Mouse (Mus musculus): ENCODE data around the gene Erbb2. TPM values are rescaled to one million over a fixed set of nuclear protein-coding genes. Genes with fewer than 3 reads are reported as not detected.

Gene Erbb2
- total and polyA plus RNA-seq, 2 experiments, result 0.72 to 1.0 TPM

DNA sequence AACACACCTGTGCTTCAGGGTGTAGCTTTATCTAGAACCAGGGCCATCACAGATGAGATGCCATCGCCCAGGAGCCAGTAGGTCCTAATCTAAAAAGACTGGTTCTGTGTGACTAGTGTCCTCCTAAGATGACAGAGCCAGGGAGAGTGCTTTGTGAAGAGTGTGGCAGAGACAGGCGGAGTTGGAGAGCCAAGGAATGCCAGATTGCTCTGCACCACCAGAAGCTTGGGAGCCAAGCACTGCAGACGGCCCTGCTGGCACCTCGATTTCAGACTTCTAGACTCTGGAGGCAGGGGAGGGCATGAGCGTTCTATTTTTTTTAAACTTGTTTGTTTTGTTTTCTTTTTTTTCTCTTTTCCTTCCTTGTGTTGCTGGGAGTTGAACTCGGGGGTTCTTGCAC, 42.9 kb upstream of the Erbb2 start:
- Histone ChIP-seq H3K9ac (ENCODE audit: low read depth, low read length) (no peak overlapping the region), H3K27me3 (ENCODE audit: control insufficient read depth, insufficient read depth, low read length) (no peaks in the 10 kb centered on the region), H3K79me2 (ENCODE audit: control insufficient read depth, insufficient read depth, low read length) (peaks cover 9% of the 10 kb centered on the region; the same call in 1 of the 2 replicates), H3K4me3 (ENCODE audit: insufficient read depth, low read depth, low read length) (no peak overlapping the region), H3K4me1 (ENCODE audit: control insufficient read depth, insufficient read depth, low read length) (no peaks in the 10 kb centered on the region), H3K36me3 (ENCODE audit: control insufficient read depth, insufficient read depth, low read length) (no peaks in the 10 kb centered on the region), H3K27ac (replicated peaks; ENCODE audit: insufficient read depth, low read depth, low read length) (no peak overlapping the region)
- WGBS, result 86% methylated on average over 6 of the region's 6 CpGs
- TF ChIP-seq CTCF (IDR thresholded peaks at IDR 0.05; ENCODE audit: low read depth, low read length) (no peak), POLR2A (IDR thresholded peaks at IDR 0.05; ENCODE audit: extremely low read depth, insufficient read depth, low read length) (no peak)
- no peak for DNase-seq (ENCODE audit: extremely low read depth, low read depth, low spot score)

GRCm38 (mm10) chr11:98370588-98370987, 41.7 kb upstream of the Erbb2 start:
- H3K79me2 ChIP-seq (ENCODE audit: control insufficient read depth, insufficient read depth, low read length), result peaks cover 9% of the 10 kb centered on the region; the same call in 1 of the 2 replicates
- DNase-seq (ENCODE audit: extremely low read depth, low read depth, low spot score), result no peak
- no peak overlapping the region for H3K4me3 ChIP-seq (ENCODE audit: insufficient read depth, low read depth, low read length)
- no peak overlapping the region for H3K27ac ChIP-seq (replicated peaks; ENCODE audit: insufficient read depth, low read depth, low read length)
- WGBS, result 87% methylated on average over 2 of the region's 2 CpGs
- no peak overlapping the region for H3K9ac ChIP-seq (ENCODE audit: low read depth, low read length)
- peaks cover 2% of the 10 kb centered on the region; the same call in 1 of the 2 replicates for H3K36me3 ChIP-seq (ENCODE audit: control insufficient read depth, insufficient read depth, low read length)
- TF ChIP-seq POLR2A (IDR thresholded peaks at IDR 0.05; ENCODE audit: extremely low read depth, insufficient read depth, low read length) (no peak), CTCF (IDR thresholded peaks at IDR 0.05; ENCODE audit: low read depth, low read length) (no peak)
- H3K4me1 ChIP-seq (ENCODE audit: control insufficient read depth, insufficient read depth, low read length), result no peaks in the 10 kb centered on the region
- no peaks in the 10 kb centered on the region for H3K27me3 ChIP-seq (ENCODE audit: control insufficient read depth, insufficient read depth, low read length)

DNA sequence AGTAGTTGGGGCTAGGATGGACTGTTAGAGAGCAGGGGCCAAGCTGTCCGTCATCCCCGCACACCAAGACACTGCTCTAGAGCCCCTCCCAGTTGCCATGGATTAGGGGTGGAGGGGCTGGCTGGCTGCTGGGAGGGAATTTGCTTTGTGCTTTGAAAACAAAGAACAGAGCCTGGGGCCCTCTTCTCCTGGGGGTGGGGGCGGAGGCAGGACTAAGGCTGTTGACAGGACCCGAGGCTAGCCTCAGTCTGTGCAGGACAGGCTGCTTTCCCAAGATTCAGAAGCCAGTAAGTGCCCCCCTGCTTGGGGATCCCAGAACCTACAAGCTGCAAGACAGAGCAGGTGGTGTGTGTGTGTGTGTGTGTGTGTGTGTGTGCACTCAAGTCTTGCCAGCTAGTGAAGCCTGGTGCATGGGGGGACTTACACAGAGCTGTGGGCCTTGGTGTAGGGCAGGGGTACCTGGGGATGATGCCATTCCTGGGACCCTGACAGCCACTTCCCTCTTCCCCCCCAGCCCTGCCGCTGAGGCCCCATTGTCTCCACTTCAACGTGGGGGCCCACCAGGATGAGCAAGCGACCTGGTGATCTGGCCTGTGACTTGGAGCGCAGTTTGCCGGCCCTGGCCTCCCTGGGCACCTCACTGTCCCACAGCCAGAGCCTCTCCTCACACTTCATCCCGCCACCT, 40.6 kb upstream of the Erbb2 start:
- 78% methylated on average over 10 of the region's 10 CpGs for WGBS
- Histone ChIP-seq H3K27me3 (ENCODE audit: control insufficient read depth, insufficient read depth, low read length) (no peaks in the 10 kb centered on the region), H3K27ac (replicated peaks; ENCODE audit: insufficient read depth, low read depth, low read length) (no peak overlapping the region), H3K79me2 (ENCODE audit: control insufficient read depth, insufficient read depth, low read length) (peaks cover 6% of the 10 kb centered on the region; the same call in 1 of the 2 replicates), H3K36me3 (ENCODE audit: control insufficient read depth, insufficient read depth, low read length) (peaks cover 4% of the 10 kb centered on the region; the same call in 1 of the 2 replicates), H3K4me1 (ENCODE audit: control insufficient read depth, insufficient read depth, low read length) (no peaks in the 10 kb centered on the region), H3K4me3 (ENCODE audit: insufficient read depth, low read depth, low read length) (no peak overlapping the region), H3K9ac (ENCODE audit: low read depth, low read length) (no peak overlapping the region)
- DNase-seq (ENCODE audit: extremely low read depth, low read depth, low spot score), result no peak
- TF ChIP-seq POLR2A (IDR thresholded peaks at IDR 0.05; ENCODE audit: extremely low read depth, insufficient read depth, low read length) (no peak), CTCF (IDR thresholded peaks at IDR 0.05; ENCODE audit: low read depth, low read length) (no peak)

DNA sequence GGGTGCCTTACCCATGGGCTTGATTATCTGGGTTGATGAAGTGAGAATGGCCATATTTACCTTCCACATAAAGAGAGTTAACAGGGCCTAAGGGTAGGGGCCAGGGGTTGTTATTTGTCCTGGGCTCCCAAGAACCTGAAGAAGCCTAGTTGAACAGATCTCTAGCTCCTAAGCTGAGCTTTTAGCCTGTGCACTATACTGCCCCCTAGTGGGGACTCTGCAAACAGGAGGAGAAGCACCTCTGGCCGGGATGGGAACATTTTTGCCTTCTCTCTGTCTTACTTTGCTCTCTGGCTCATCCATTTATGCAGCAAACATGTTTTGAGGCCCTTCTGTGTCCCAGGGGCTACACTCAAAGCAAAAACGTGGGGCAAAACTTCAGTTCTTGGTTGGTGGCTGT, 39.9 kb upstream of the Erbb2 start:
- H3K4me1 ChIP-seq (ENCODE audit: control insufficient read depth, insufficient read depth, low read length), result no peaks in the 10 kb centered on the region
- TF ChIP-seq POLR2A (IDR thresholded peaks at IDR 0.05; ENCODE audit: extremely low read depth, insufficient read depth, low read length), result no peak
- TF ChIP-seq CTCF (IDR thresholded peaks at IDR 0.05; ENCODE audit: low read depth, low read length), result peak; percentile 72
- no peak overlapping the region for H3K4me3 ChIP-seq (ENCODE audit: insufficient read depth, low read depth, low read length)
- no peak overlapping the region for H3K9ac ChIP-seq (ENCODE audit: low read depth, low read length)
- H3K36me3 ChIP-seq (ENCODE audit: control insufficient read depth, insufficient read depth, low read length), result peaks cover 4% of the 10 kb centered on the region; the same call in 1 of the 2 replicates
- peak; percentile 37 for DNase-seq (ENCODE audit: extremely low read depth, low read depth, low spot score)
- WGBS, result 11% methylated on average over 2 of the region's 2 CpGs
- peaks cover 3% of the 10 kb centered on the region; the same call in 1 of the 2 replicates for H3K79me2 ChIP-seq (ENCODE audit: control insufficient read depth, insufficient read depth, low read length)
- H3K27ac ChIP-seq (replicated peaks; ENCODE audit: insufficient read depth, low read depth, low read length), result no peak overlapping the region
- no peaks in the 10 kb centered on the region for H3K27me3 ChIP-seq (ENCODE audit: control insufficient read depth, insufficient read depth, low read length)

- H3K9ac ChIP-seq (ENCODE audit: low read depth, low read length), result no peak overlapping the region
- no peak for DNase-seq (ENCODE audit: extremely low read depth, low read depth, low spot score)
- no peaks in the 10 kb centered on the region for H3K27me3 ChIP-seq (ENCODE audit: control insufficient read depth, insufficient read depth, low read length)
- H3K27ac ChIP-seq (replicated peaks; ENCODE audit: insufficient read depth, low read depth, low read length), result no peak overlapping the region
- H3K79me2 ChIP-seq (ENCODE audit: control insufficient read depth, insufficient read depth, low read length), result no peaks in the 10 kb centered on the region
- H3K4me1 ChIP-seq (ENCODE audit: control insufficient read depth, insufficient read depth, low read length), result no peaks in the 10 kb centered on the region
- TF ChIP-seq POLR2A (IDR thresholded peaks at IDR 0.05; ENCODE audit: extremely low read depth, insufficient read depth, low read length) (no peak), CTCF (IDR thresholded peaks at IDR 0.05; ENCODE audit: low read depth, low read length) (no peak)
- H3K36me3 ChIP-seq (ENCODE audit: control insufficient read depth, insufficient read depth, low read length), result peaks cover 8% of the 10 kb centered on the region; the same call in 1 of the 2 replicates
- WGBS, result 94% methylated on average over 6 of the region's 6 CpGs
- no peak overlapping the region for H3K4me3 ChIP-seq (ENCODE audit: insufficient read depth, low read depth, low read length)
Observed at GRCm38 (mm10) chr11:98373244-98373643, 39.0 kb upstream of the Erbb2 start.

GRCm38 (mm10) chr11:98374266-98374665, 38.0 kb upstream of the Erbb2 start:
- Histone ChIP-seq H3K27ac (replicated peaks; ENCODE audit: insufficient read depth, low read depth, low read length) (no peak overlapping the region), H3K27me3 (ENCODE audit: control insufficient read depth, insufficient read depth, low read length) (no peaks in the 10 kb centered on the region), H3K4me3 (ENCODE audit: insufficient read depth, low read depth, low read length) (no peak overlapping the region), H3K9ac (ENCODE audit: low read depth, low read length) (no peak overlapping the region), H3K36me3 (ENCODE audit: control insufficient read depth, insufficient read depth, low read length) (peaks cover 8% of the 10 kb centered on the region; the same call in 1 of the 2 replicates), H3K4me1 (ENCODE audit: control insufficient read depth, insufficient read depth, low read length) (no peaks in the 10 kb centered on the region), H3K79me2 (ENCODE audit: control insufficient read depth, insufficient read depth, low read length) (no peaks in the 10 kb centered on the region)
- 94% methylated on average over 8 of the region's 8 CpGs for WGBS
- DNase-seq (ENCODE audit: extremely low read depth, low read depth, low spot score), result no peak
- TF ChIP-seq POLR2A (IDR thresholded peaks at IDR 0.05; ENCODE audit: extremely low read depth, insufficient read depth, low read length) (no peak), CTCF (IDR thresholded peaks at IDR 0.05; ENCODE audit: low read depth, low read length) (no peak)

Data from liver, adult 2 months (tissue).